Mouse (Mus musculus): Measurements from ENCODE around the gene Pawr. TPM values are rescaled to one million over a fixed set of nuclear protein-coding genes. Genes with fewer than 3 reads are reported as not detected.

The Pawr gene
- total RNA-seq, 2 experiments from 2014 or later: 2.2 to 2.5 TPM

DNA sequence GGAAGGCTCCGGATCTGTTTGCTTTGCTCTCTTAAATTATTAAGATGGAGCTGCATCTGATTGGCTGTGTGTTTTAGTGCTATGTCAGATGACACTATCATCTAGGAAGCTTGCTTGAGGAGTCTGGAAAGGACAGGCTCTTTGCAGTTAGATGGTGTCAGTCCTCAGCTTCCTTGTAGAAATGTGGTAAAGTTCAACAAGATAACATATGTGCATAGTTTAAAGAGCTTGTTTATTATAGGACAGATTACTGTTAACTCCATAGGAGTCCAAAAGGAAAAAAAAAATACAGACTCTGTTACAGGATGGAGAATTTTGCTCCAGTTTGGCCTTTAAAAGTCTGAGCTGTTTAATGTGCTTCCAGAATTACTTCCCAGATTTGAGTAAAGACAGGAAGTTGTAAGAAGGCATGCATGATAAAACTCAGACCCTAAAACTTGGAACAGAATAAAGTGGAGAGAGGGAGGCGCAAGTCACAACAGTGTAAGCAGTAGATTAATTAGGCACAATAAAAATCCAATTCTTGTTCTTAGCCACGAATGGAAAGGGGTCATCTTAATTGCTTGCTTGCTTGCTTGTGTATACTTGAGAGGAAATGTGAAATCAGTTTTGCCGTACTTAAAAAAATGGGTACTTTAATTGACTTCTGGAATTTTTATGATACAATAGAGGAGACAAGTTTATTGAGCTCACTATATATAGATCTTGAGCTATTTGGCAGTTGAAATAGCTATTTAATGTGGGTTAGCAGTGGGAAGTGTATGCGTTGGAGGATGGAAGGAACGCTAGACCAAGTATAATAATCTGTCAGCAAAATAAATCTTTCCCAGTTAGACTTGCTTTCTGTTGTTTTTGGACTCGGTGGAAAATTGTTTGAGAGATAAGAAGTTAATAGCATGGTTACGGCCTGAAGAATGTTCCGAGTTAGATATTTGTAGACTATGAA lies 18.5 kb downstream of the Pawr start:
- DNase-seq (ENCODE audit: low spot score in 2 of 2): no peak
- intact Hi-C loops (cut with DNase I): no loop called here

DNA sequence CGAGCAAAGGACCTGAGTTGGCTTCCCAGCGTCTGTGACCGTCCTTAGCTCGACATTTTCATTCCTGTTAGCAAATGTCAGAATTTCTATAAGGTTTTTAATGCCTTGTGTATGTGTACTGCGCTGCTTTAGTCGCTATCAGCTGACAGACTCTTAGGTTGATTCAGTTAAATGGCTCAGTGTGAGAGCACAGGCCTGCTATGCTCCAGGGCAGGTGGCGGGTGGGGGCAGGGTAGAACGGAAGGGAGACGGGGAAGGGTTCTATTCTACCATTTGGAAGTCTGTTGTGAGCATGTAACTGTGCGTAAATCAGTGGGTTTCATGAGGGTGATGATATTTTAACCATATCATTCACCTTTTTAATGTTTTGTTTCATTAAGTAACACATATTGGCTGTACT lies 21.0 kb downstream of the Pawr start:
- no peak for DNase-seq (ENCODE audit: low spot score in 2 of 2)
- intact Hi-C loops (cut with DNase I): no loop called here

DNA sequence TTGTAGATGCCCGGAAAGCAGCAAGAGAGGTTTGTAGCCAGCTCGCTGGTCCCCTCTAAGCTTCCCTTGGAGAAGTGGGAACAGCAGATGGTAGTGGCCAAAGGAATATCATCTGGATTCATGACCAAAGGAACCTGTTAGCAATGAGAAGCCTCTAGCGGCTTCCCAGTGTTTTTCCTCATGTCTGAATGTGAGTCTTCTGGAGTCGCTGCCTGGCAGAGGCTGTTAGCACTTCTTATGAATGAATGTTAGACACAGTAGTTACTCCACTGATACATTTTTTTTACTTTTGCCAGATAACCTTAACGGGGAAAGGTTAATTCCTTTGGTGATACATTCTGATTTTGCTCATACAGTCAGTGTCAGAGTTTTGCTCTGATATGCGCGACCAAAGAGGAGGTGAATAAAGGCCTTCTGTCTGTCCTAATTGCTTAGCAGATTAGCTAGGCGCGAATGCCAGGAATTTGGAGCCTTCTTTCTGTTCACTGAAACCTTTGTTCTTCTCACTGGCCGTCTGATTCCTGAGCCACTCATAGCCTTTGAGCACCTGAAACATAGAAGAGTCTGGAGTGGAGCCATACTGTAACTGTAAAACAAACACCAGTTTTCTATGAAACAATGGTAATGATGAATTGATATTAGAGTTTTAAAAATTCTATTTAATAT lies 22.9 kb downstream of the Pawr start:
- DNase-seq (ENCODE audit: low spot score in 2 of 2): no peak
- intact Hi-C loops (cut with DNase I): no loop called here

GRCm38 (mm10) chr10:108355392-108355775 lies 23.5 kb downstream of the Pawr start:
- no peak for DNase-seq (ENCODE audit: low spot score in 2 of 2)
- intact Hi-C loops (cut with DNase I): no loop called here

GRCm38 (mm10) chr10:108356601-108357187 lies 24.8 kb downstream of the Pawr start:
- intact Hi-C loops (cut with DNase I): no loop called here
- no peak for DNase-seq (ENCODE audit: low spot score in 2 of 2)

DNA sequence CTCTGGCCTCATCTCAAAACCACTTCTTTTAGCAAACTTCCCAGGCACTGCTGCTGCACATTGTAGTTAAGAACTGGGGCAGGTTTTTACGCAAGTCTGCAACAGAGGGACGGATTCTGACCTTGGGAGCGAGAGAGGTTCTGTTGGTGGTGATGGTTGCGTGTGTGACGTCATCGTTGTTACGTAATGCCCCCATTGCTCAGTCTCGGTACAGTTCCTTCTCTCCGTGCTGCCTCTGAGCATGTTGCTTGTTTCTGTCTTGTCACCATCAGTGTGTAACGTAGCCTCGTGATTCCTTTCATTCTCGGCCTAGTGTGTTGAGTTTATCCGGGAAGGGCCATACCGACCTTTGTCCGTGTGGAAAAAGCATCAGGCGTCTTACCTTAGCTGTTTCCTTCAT lies 28.1 kb downstream of the Pawr start:
- intact Hi-C loops (cut with DNase I): no loop called here
- no peak for DNase-seq (ENCODE audit: low spot score in 2 of 2)

GRCm38 (mm10) chr10:108360801-108361200 lies 28.9 kb downstream of the Pawr start:
- intact Hi-C loops (cut with DNase I): no loop called here
- no peak for DNase-seq (ENCODE audit: low spot score in 2 of 2)

DNA sequence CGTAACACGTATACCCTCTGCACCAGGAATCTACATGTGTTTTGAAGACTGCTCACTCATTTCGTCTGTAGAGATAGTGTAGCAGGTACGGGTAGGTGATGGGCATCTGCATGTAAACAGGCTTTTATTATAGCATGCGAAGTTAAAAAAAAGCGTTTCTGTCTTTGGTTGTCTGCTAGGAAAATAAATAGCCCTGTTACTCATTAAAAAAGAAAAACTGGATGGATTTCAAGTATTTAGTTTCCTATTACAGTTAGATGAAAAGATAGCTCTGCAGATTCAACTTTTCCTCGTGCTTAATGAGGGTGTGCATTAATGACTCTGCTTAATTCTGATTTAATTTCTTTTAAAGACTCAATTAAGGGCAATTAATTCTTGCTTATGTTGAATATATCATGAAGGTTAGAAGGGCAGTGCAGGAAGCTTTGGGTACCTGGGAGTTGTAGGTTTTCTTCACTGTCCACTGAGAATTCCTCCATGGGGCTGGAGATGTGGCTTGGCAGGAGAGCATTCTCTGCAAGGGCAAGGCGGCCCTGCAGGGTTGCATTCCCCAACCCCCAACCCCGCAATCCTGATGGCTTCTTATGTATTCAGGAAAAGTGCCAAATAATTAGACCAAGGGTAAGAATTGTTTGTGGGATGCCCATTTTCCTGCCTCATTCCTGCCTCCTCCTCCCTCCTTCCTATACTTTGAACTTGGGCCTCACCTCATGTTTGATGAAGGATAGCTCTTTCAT lies 29.7 kb downstream of the Pawr start:
- no peak for DNase-seq (ENCODE audit: low spot score in 2 of 2)
- intact Hi-C loops (cut with DNase I): no loop called here

DNA sequence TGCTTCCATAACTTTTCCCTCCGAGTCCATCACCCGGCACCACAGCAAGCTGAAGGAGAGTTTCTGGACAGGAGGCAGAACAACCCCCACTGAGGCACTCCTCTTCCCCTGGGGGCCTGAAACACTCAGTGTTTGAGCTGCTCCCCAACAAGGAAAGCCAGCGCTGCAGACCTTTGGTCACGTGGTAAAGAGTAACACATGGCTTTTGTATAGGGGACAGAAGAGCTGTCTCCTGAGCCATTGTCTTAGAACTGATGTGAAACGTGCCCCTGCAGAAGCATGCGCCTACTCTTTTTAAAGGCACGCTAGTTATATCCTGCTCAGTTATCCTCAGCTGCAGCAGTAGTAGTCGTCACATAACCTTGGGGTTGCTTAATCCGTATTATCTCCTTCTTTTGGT lies 32.0 kb downstream of the Pawr start:
- no peak for DNase-seq (ENCODE audit: low spot score in 2 of 2)
- intact Hi-C loops (cut with DNase I): no loop called here

DNA sequence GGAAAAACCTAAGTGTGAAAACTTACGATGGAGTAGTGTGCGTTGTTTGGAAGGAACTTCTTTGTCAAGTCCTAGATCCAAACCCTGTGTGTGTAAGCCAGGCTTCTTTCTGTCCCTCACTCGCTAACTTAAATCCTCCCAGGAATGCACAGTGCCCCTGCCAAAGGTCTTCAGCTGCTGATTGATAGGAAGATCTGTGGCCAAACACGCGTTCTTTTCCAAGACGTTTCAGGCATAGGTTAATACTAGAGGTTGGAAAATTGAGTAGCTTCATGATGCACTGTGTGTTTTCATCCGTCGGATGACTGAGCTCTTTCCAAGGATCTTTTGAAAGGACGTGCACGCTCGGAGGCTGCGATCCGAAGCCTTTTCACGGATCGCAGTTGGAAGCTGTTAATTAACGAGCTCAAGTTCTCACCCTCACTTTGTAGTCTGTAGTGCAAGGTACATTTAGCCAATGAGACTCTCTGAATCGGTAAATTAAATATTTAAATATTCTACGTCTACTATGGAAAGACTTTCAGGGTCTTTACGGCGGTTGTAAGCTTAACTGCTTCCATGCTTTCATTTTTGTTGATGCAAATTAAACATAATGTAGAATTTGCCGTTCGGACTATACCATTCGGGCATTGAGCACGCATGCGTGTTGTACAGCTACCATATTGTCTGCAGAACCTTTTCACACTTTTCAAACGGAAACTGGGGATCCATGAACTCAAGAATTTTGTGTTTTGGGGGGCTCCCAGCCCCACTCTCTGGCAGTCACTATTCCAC lies 33.2 kb downstream of the Pawr start:
- intact Hi-C loops (cut with DNase I): no loop called here
- DNase-seq (ENCODE audit: low spot score in 2 of 2): no peak

DNA sequence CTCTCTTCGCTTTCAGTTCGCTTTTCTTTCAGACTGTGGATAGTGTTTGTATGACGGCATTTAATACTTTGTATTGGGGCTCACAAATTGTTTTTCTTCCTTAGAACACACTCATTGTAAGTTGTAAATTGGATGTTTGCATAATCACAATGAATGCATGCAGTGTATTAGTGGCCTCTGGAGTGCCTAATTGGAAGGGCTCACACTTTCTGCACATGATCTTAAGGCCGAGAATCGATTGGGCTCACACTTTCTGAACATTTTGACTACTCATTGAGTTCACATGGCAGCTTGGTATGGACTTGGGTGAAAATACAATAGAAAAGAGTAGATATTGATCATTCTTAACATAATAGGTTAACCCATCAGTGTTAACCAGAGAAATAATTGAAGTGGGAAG lies 34.3 kb downstream of the Pawr start:
- intact Hi-C loops (cut with DNase I): no loop called here
- DNase-seq (ENCODE audit: low spot score in 2 of 2): no peak

GRCm38 (mm10) chr10:108368358-108368757 lies 36.4 kb downstream of the Pawr start:
- DNase-seq (ENCODE audit: low spot score in 2 of 2): no peak
- intact Hi-C loops (cut with DNase I): no loop called here

DNA sequence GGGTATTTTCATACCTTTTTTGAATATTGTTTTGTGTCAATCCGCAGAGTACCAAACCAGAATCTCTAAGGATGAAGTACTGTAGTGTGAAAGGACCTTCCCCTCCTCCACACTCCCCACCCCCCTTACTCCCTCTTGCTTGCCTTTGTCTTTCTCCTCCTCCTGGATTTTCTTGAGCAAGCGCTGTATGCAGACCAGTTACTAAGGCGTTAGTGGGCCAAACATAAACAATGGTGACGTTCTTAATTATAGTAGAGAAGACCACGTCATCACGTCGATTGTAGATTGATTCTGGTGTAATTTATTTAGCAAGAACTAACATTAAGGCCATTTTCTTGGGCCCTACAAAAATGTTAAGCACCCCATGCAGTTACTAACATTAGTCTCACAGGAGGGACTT lies 40.3 kb downstream of the Pawr start:
- DNase-seq (ENCODE audit: low spot score in 2 of 2): no peak
- intact Hi-C loops (cut with DNase I): no loop called here

DNA sequence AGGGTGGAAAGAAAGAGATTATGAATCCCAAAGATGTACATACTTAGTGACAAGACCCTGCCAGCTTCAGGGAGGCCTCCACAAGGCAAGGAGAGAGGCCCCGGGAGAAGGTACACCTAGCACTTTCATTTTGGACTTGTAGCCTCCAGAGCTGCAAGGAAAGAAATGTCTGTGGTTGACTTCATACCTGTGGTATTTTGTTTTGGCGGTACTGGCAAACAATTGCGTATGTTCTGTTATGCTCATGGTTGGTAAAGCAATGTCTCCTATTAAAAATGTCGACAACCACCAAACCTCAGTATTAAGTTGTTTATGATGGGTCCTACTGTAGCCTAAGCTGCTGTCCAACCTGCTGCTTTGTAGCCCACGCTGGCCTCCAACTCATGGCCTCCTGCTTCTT lies 40.9 kb downstream of the Pawr start:
- no peak for DNase-seq (ENCODE audit: low spot score in 2 of 2)
- intact Hi-C loops (cut with DNase I): no loop called here

DNA sequence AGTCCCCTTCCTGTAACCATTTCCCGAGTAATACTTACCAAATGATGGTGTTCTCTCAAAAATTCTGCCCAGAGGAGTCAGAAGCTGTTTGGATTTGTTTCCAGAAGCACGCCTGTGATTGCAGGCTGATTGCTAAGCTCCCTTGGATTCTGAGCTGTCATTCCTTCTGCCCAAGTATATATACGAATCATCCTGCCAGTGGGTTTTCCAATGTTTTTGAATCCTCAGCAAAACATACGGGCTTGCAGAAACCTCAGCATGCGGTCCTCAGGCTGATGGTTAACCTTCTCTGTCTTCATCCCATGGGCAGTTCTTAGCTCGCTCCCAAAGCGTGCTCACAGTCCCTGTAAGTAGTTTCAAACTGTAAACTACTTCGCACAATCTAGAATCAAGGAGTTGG lies 43.9 kb downstream of the Pawr start:
- DNase-seq (ENCODE audit: low spot score in 2 of 2): no peak
- intact Hi-C loops (cut with DNase I): no loop called here

- intact Hi-C loops (cut with DNase I): no loop called here
- DNase-seq (ENCODE audit: low spot score in 2 of 2): no peak
These were observed 44.4 kb downstream of the Pawr start for GRCm38 (mm10) chr10:108376366-108376765.

DNA sequence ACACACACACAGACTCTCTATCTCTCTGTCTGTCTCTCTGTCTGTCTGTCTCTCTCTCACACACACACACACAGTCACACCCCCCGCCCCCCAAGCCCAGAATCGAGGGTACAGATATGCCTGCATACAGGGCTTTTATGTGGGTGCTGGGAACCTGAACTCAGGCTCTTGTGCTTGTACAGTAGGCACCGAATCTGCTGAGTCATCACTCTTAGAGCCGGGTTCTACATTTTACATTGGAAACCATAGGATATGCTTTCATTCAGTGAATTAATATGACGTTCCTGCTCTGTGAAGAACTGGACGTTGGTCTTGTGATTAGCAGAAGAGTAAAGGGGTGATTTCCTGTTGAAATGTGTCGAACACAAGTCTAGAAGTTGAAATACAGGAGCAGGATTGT lies 45.4 kb downstream of the Pawr start:
- DNase-seq (ENCODE audit: low spot score in 2 of 2): no peak
- intact Hi-C loops (cut with DNase I): no loop called here

- intact Hi-C loops (cut with DNase I): no loop called here
- DNase-seq (ENCODE audit: low spot score in 2 of 2): peak in 1 of 2 experiments; percentile 29
These were observed 46.1 kb downstream of the Pawr start for GRCm38 (mm10) chr10:108378062-108378461.

GRCm38 (mm10) chr10:108378479-108378878 lies 46.6 kb downstream of the Pawr start:
- intact Hi-C loops (cut with DNase I): no loop called here
- no peak for DNase-seq (ENCODE audit: low spot score in 2 of 2)

Data from left cerebral cortex, postnatal 25 days (tissue).